14 mouse cellular contexts compared by ENCODE assay signal in genomic region chr4:140641414-140641918, GRCm38 (mm10). TPM values are rescaled to one million over a fixed set of nuclear protein-coding genes. Genes with fewer than 3 reads are reported as not detected.
A peak's percentile ranks its signal among the peaks of the same experiment; 100 is the strongest.
DNase-seq lines count a peak whose midpoint lies in the region; ATAC-seq and TF ChIP-seq lines count a peak whose summit lies in the region.
"Had no signal": no experiment of that assay in that cellular context is flagged by ENCODE, and none has a peak within 500 bp of the region (broad histone marks: within the 10 kb centered on the region; RNA-seq: fewer than 3 reads in every experiment).

No protein-coding gene starts in this region.

- TF ChIP-seq POLR2A in lung, adult 2 months (IDR thresholded peaks at IDR 0.05; ENCODE audit: borderline replicate concordance, extremely low read depth, low read depth, low read length): no peak

- DNase-seq in forebrain, embryonic 14.5 days (ENCODE audit: low spot score): peak; percentile 80
- DNase-seq in midbrain, embryonic 14.5 days: no peak
- no peak for DNase-seq in midbrain, embryonic 10.5 days (ENCODE audit: low spot score)
- peak; percentile 76 to 88 for DNase-seq in cerebellum, postnatal 14 days
- DNase-seq in layer of hippocampus, adult 9-11 months: peak; percentile 69
- no peak for DNase-seq in gastrocnemius, postnatal 25 days
- DNase-seq in lung, adult 2 months: no peak
- DNase-seq: adrenal gland, postnatal 14 days; embryo, embryonic 11 days; liver, embryonic 13.5 days; thymus, postnatal 14 days had no signal

- ATAC-seq in forebrain, embryonic 14.5 days: peak; percentile 68
- ATAC-seq in forebrain, embryonic 12.5 days (ENCODE audit: low FRiP score): no peak
- no peak for ATAC-seq in midbrain, embryonic 14.5 days (ENCODE audit: low FRiP score, low TSS enrichment)
- ATAC-seq: intestine, embryonic 15.5 days had no signal

- WGBS in forebrain, embryonic 14.5 days: 60% methylated on average over 5 of the region's 5 CpGs
- 77% methylated on average over 5 of the region's 5 CpGs for WGBS in forebrain, embryonic 12.5 days
- WGBS in midbrain, embryonic 14.5 days: 80% methylated on average over 5 of the region's 5 CpGs
- 79% methylated on average over 5 of the region's 5 CpGs for WGBS in midbrain, embryonic 10.5 days
- WGBS in lung, adult 2 months: 68% methylated on average over 5 of the region's 5 CpGs

- H3K4me3 ChIP-seq in forebrain, embryonic 14.5 days (ENCODE audit: low read depth, low read length): no peak overlapping the region
- no peak overlapping the region for H3K4me3 ChIP-seq in forebrain, embryonic 12.5 days (replicated peaks)
- H3K4me3 ChIP-seq in midbrain, embryonic 14.5 days (replicated peaks; ENCODE audit: low read depth, low read length): no peak overlapping the region
- H3K4me3 ChIP-seq in midbrain, embryonic 10.5 days: no peak overlapping the region
- H3K4me3 ChIP-seq in lung, adult 2 months (replicated peaks; ENCODE audit: extremely low read depth, low read depth, low read length): no peak overlapping the region
- H3K4me3 ChIP-seq: heart, embryonic 10.5 days; intestine, embryonic 15.5 days; liver, embryonic 13.5 days had no signal

- TF ChIP-seq CTCF in lung, adult 2 months (IDR thresholded peaks at IDR 0.05; ENCODE audit: insufficient read depth, low read length): no peak

- H3K9me3 ChIP-seq in forebrain, embryonic 14.5 days (replicated peaks; ENCODE audit: control insufficient read depth, low read length): no peaks in the 10 kb centered on the region
- H3K9me3 ChIP-seq in forebrain, embryonic 12.5 days: no peaks in the 10 kb centered on the region
- H3K9me3 ChIP-seq in midbrain, embryonic 14.5 days (ENCODE audit: control insufficient read depth, low read length): no peaks in the 10 kb centered on the region
- H3K9me3 ChIP-seq in midbrain, embryonic 10.5 days (replicated peaks): peaks cover 13% of the 10 kb centered on the region; the same call in 1 of the 2 replicates
- H3K9me3 ChIP-seq: intestine, embryonic 15.5 days; liver, embryonic 13.5 days had no signal

- peak overlapping the region; percentile 61 for H3K27ac ChIP-seq in forebrain, embryonic 14.5 days (ENCODE audit: low read depth, low read length)
- H3K27ac ChIP-seq in forebrain, embryonic 12.5 days: no peak overlapping the region
- H3K27ac ChIP-seq in midbrain, embryonic 14.5 days (replicated peaks; ENCODE audit: low read depth, low read length): 0 out of 2 replicates have a peak overlapping the region, but pooled peaks have one; percentile 9
- H3K27ac ChIP-seq in midbrain, embryonic 10.5 days (replicated peaks): no peak overlapping the region
- H3K27ac ChIP-seq: heart, embryonic 10.5 days; intestine, embryonic 15.5 days; liver, embryonic 13.5 days had no signal

- H3K36me3 ChIP-seq in forebrain, embryonic 14.5 days (ENCODE audit: control insufficient read depth, insufficient read depth, low read length): peaks cover 19% of the 10 kb centered on the region
- H3K36me3 ChIP-seq in forebrain, embryonic 12.5 days (replicated peaks): peaks cover 28% of the 10 kb centered on the region
- peaks cover 12% of the 10 kb centered on the region; the same call in 1 of the 2 replicates for H3K36me3 ChIP-seq in midbrain, embryonic 14.5 days (ENCODE audit: control insufficient read depth, insufficient read depth, low read length)
- peaks cover 89% of the 10 kb centered on the region for H3K36me3 ChIP-seq in midbrain, embryonic 10.5 days
- H3K36me3 ChIP-seq: liver, embryonic 13.5 days had no signal

- H3K4me1 ChIP-seq in forebrain, embryonic 14.5 days (ENCODE audit: control insufficient read depth, insufficient read depth, low read length): peaks cover 24% of the 10 kb centered on the region
- peaks cover 48% of the 10 kb centered on the region for H3K4me1 ChIP-seq in forebrain, embryonic 12.5 days
- H3K4me1 ChIP-seq in midbrain, embryonic 14.5 days (ENCODE audit: control insufficient read depth, insufficient read depth, low read length): peaks cover 18% of the 10 kb centered on the region; the same call in 1 of the 2 replicates
- peaks cover 71% of the 10 kb centered on the region for H3K4me1 ChIP-seq in midbrain, embryonic 10.5 days
- no peaks in the 10 kb centered on the region for H3K4me1 ChIP-seq in lung, adult 2 months (ENCODE audit: control insufficient read depth, insufficient read depth, low read length)

- H3K9ac ChIP-seq in forebrain, embryonic 14.5 days (ENCODE audit: low read length): no peak overlapping the region
- no peak overlapping the region for H3K9ac ChIP-seq in forebrain, embryonic 12.5 days
- H3K9ac ChIP-seq in midbrain, embryonic 14.5 days (replicated peaks; ENCODE audit: low read length): no peak overlapping the region
- H3K9ac ChIP-seq: intestine, embryonic 15.5 days; liver, embryonic 13.5 days had no signal

- H3K27me3 ChIP-seq in forebrain, embryonic 14.5 days (replicated peaks; ENCODE audit: control insufficient read depth, insufficient read depth, low read length): no peaks in the 10 kb centered on the region
- no peaks in the 10 kb centered on the region for H3K27me3 ChIP-seq in forebrain, embryonic 12.5 days
- H3K27me3 ChIP-seq in midbrain, embryonic 14.5 days (ENCODE audit: control insufficient read depth, insufficient read depth, low read length): no peaks in the 10 kb centered on the region
- no peaks in the 10 kb centered on the region for H3K27me3 ChIP-seq in midbrain, embryonic 10.5 days (ENCODE audit: low read depth, poor library complexity, severe bottlenecking)
- H3K27me3 ChIP-seq: intestine, embryonic 15.5 days had no signal

- no peak overlapping the region for H3K4me2 ChIP-seq in forebrain, embryonic 14.5 days (ENCODE audit: low read length)
- H3K4me2 ChIP-seq in forebrain, embryonic 12.5 days: no peak overlapping the region
- no peak overlapping the region for H3K4me2 ChIP-seq in midbrain, embryonic 14.5 days (ENCODE audit: low read length)
- H3K4me2 ChIP-seq: intestine, embryonic 15.5 days; liver, embryonic 13.5 days had no signal

RNA-seq across cellular contexts. Expression of gene Arhgef10l, which starts 24.3 kb away (rescaled TPM):
- 15.0 and 17.7 TPM in 2 replicates for polyA plus RNA-seq in forebrain, embryonic 14.5 days (2014; fragmentation: Nextera tagmentation; extraction: Ambion mirVana)
- polyA plus RNA-seq in forebrain, embryonic 12.5 days (2016; fragmentation: Nextera tagmentation; extraction: Ambion mirVana): 26.1 and 31.1 TPM in 2 replicates
- 18.7 and 24.6 TPM in 2 replicates for polyA plus RNA-seq in midbrain, embryonic 14.5 days (2014; fragmentation: Nextera tagmentation; extraction: Ambion mirVana)
- 25.1 and 32.4 TPM in 2 replicates for polyA plus RNA-seq in midbrain, embryonic 10.5 days (2016; fragmentation: Nextera tagmentation; extraction: Ambion mirVana)
- 10 to 100 TPM; 36.2 to 51.3 TPM for total RNA-seq in gastrocnemius, postnatal 25 days (2021)
- 29.2 and 34.6 TPM in 2 replicates for polyA plus RNA-seq in lung, adult 2 months (2012; rRNA removed)

RNA-seq across cellular contexts. Expression of gene Rcc2, which starts 58.9 kb away (rescaled TPM):
- 23.1 and 32.8 TPM in 2 replicates for polyA plus RNA-seq in forebrain, embryonic 14.5 days (2014; fragmentation: Nextera tagmentation; extraction: Ambion mirVana)
- polyA plus RNA-seq in forebrain, embryonic 12.5 days (2016; fragmentation: Nextera tagmentation; extraction: Ambion mirVana): 45.9 and 81.3 TPM in 2 replicates
- polyA plus RNA-seq in midbrain, embryonic 14.5 days (2014; fragmentation: Nextera tagmentation; extraction: Ambion mirVana): 21.2 and 21.5 TPM in 2 replicates
- polyA plus RNA-seq in midbrain, embryonic 10.5 days (2016; fragmentation: Nextera tagmentation; extraction: Ambion mirVana): 32.6 and 35.2 TPM in 2 replicates
- total RNA-seq in gastrocnemius, postnatal 25 days (2021): 1 to 10 TPM; 8.4 to 9.8 TPM
- polyA plus RNA-seq in lung, adult 2 months (2012; rRNA removed): 40.6 and 49.6 TPM in 2 replicates

Comparison
In these comparisons a context has a peak if more than half of its experiments do, and no peak if none do; other contexts are left out.
1. H3K27ac ChIP-seq: peak in forebrain, embryonic 14.5 days (single experiment) and midbrain, embryonic 14.5 days (single experiment); none in forebrain, embryonic 12.5 days (single experiment) and midbrain, embryonic 10.5 days (single experiment).
2. DNase-seq: peak in forebrain, embryonic 14.5 days (single experiment), cerebellum, postnatal 14 days (2 of 2) and layer of hippocampus, adult 9-11 months (single experiment); none in midbrain, embryonic 14.5 days (single experiment), midbrain, embryonic 10.5 days (single experiment), gastrocnemius, postnatal 25 days (single experiment) and lung, adult 2 months (single experiment).